In the genomic region with DNA sequence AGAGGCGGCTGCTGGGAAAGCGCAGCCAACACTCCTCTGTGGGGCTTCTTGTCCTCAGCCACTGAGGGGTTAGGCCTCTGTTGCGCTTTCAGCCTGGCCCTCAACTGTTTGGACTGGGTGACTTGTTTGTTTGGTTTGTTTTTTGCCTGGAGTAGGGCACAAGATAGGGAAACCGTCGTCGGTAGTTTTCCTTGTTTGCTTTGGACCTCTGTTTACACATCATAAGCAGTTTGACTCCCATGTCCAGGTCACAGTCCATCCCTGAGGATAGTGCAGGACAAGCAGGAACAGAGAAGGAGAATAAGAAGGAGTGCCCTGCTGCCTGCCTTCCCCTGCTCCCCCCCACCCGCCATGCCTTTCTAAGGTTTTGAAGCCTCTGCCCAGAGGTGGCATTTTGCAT, we compare ENCODE assay signal across 24 mouse cellular contexts. TPM values are rescaled to one million over a fixed set of nuclear protein-coding genes. Genes with fewer than 3 reads are reported as not detected.
"Had no signal": no experiment of that assay in that cellular context is flagged by ENCODE, and none has a peak within 500 bp of the region (broad histone marks: within the 10 kb centered on the region; RNA-seq: fewer than 3 reads in every experiment).

No protein-coding gene starts in this region.

- H3K4me1 ChIP-seq: kidney, embryonic 15.5 days; limb, embryonic 12.5 days; limb, embryonic 15.5 days; midbrain, embryonic 12.5 days; midbrain, embryonic 15.5 days; neural tube, embryonic 12.5 days; neural tube, embryonic 15.5 days; stomach, embryonic 15.5 days had no signal

- H3K9ac ChIP-seq: kidney, embryonic 15.5 days; limb, embryonic 12.5 days; limb, embryonic 15.5 days; liver, embryonic 15.5 days; lung, embryonic 14.5 days; midbrain, embryonic 12.5 days; midbrain, embryonic 15.5 days; neural tube, embryonic 12.5 days; neural tube, embryonic 15.5 days; stomach, embryonic 15.5 days had no signal

- H3K4me2 ChIP-seq: kidney, embryonic 15.5 days; limb, embryonic 12.5 days; limb, embryonic 15.5 days; liver, embryonic 15.5 days; lung, embryonic 14.5 days; midbrain, embryonic 12.5 days; midbrain, embryonic 15.5 days; neural tube, embryonic 12.5 days; neural tube, embryonic 15.5 days; stomach, embryonic 15.5 days had no signal

- H3K27me3 ChIP-seq: kidney, embryonic 15.5 days; limb, embryonic 12.5 days; limb, embryonic 15.5 days; liver, embryonic 15.5 days; midbrain, embryonic 12.5 days; midbrain, embryonic 15.5 days; neural tube, embryonic 12.5 days; neural tube, embryonic 15.5 days; stomach, embryonic 15.5 days had no signal

- H3K9me3 ChIP-seq: kidney, embryonic 15.5 days; limb, embryonic 12.5 days; limb, embryonic 15.5 days; liver, embryonic 15.5 days; midbrain, embryonic 12.5 days; midbrain, embryonic 15.5 days; neural tube, embryonic 12.5 days; neural tube, embryonic 15.5 days; stomach, embryonic 15.5 days had no signal

- H3K4me3 ChIP-seq: kidney, embryonic 15.5 days; limb, embryonic 12.5 days; limb, embryonic 15.5 days; liver, embryonic 15.5 days; midbrain, embryonic 12.5 days; midbrain, embryonic 15.5 days; neural tube, embryonic 12.5 days; neural tube, embryonic 15.5 days; stomach, embryonic 15.5 days had no signal

- DNase-seq: kidney, adult 8-10 months; kidney, postnatal 10 days; kidney, postnatal 36 days; left cerebral cortex, postnatal 4 days; lung, embryonic 14.5 days; right cerebral cortex, adult 18-20 months; right cerebral cortex, postnatal 14 days; right cerebral cortex, postnatal 4 days; spleen, adult 18-20 months; thymus, postnatal 25 days had no signal

- ATAC-seq: lung, postnatal 0 days; midbrain, embryonic 15.5 days had no signal

- H3K27ac ChIP-seq: kidney, embryonic 15.5 days; limb, embryonic 12.5 days; limb, embryonic 15.5 days; liver, embryonic 15.5 days; macrophage; midbrain, embryonic 12.5 days; midbrain, embryonic 15.5 days; neural tube, embryonic 12.5 days; neural tube, embryonic 15.5 days; stomach, embryonic 15.5 days had no signal

RNA-seq across cellular contexts. Expression of gene Tex29, which starts 26.5 kb away (rescaled TPM):
- total RNA-seq: left cerebral cortex, adult 8-10 months; left cerebral cortex, postnatal 4 days; megakaryocyte, adult 5-6 weeks had no signal
- polyA plus RNA-seq: kidney, embryonic 15.5 days; limb, embryonic 12.5 days; limb, embryonic 15.5 days; liver, embryonic 15.5 days; lung, embryonic 14.5 days; macrophage; stomach, embryonic 15.5 days; thymus, postnatal 0 days had no signal
